Mouse (Mus musculus) ES-Bruce4 (cell line): ENCODE results near the gene BC051665. TPM values are rescaled to one million over a fixed set of nuclear protein-coding genes. Genes with fewer than 3 reads are reported as not detected.

Experiments used
- H3K27ac ChIP-seq: 2 replicates; pipeline ENCODE4 v1.5.1; 2012; ENCODE audit warnings: low read length, inconsistent platforms; ENCODE audit not compliant: insufficient read depth
- H3K27me3 ChIP-seq: 2 replicates; pipeline ENCODE4 v1.6.1; 2012; ENCODE audit warnings: mild to moderate bottlenecking, low read length, inconsistent platforms; ENCODE audit not compliant: control insufficient read depth, poor library complexity, insufficient read depth, severe bottlenecking
- H3K36me3 ChIP-seq: 2 replicates; pipeline ENCODE4 v1.6.1; 2012; ENCODE audit warnings: inconsistent platforms, mild to moderate bottlenecking, low read length, moderate library complexity; ENCODE audit not compliant: control insufficient read depth, poor library complexity, insufficient read depth, severe bottlenecking
- H3K4me1 ChIP-seq: one replicate; pipeline ENCODE4 v1.8.1; 2011; ENCODE audit warnings: low read length; ENCODE audit not compliant: control insufficient read depth, insufficient read depth
- H3K4me3 ChIP-seq: 2 replicates; pipeline ENCODE4 v1.5.1; 2011; ENCODE audit warnings: low read depth, mild to moderate bottlenecking, low read length
- H3K9ac ChIP-seq: 2 replicates; pipeline ENCODE4 v1.6.1; 2012; ENCODE audit warnings: low read depth, mild to moderate bottlenecking, inconsistent platforms; ENCODE audit not compliant: poor library complexity, severe bottlenecking
- H3K9me3 ChIP-seq: replicated peaks from 2 replicates; pipeline ENCODE4 v1.6.1; 2012; ENCODE audit warnings: mild to moderate bottlenecking, low read length, inconsistent platforms; ENCODE audit not compliant: control insufficient read depth, poor library complexity, insufficient read depth, severe bottlenecking
- CTCF ChIP-seq: IDR thresholded peaks from one replicate; pipeline ENCODE4 v1.8.1; 2011; ENCODE audit warnings: low read depth, low read length
- EP300 ChIP-seq: IDR thresholded peaks from 2 replicates; pipeline ENCODE4 v1.6.1; 2011; ENCODE audit warnings: low read depth, low read length; ENCODE audit not compliant: insufficient read depth
- POLR2A ChIP-seq: IDR thresholded peaks from one replicate; pipeline ENCODE4 v1.8.1; 2011; ENCODE audit warnings: low read length; ENCODE audit not compliant: insufficient read depth
- polyA plus RNA-seq: library from polyadenylated mRNA; stranded (reverse); fragments of >200 nt; gene quantifications from 2 replicates; pipeline ENCODE4 v1.2.4, GENCODE M21; 2011; ENCODE audit warnings: low read depth; ENCODE audit not compliant: missing spikeins, insufficient read depth, insufficient read length

BC051665 gene
- polyA plus RNA-seq, 1 experiment = not detected

GRCm38 (mm10) chr13:60809690-60810089 lies 23.5 kb upstream of the BC051665 start:
- no peak overlapping the region for H3K4me3 ChIP-seq
- no peaks in the 10 kb centered on the region for H3K36me3 ChIP-seq
- no peak for TF ChIP-seq CTCF
- H3K27ac ChIP-seq = no peak overlapping the region
- H3K4me1 ChIP-seq = no peaks in the 10 kb centered on the region
- H3K9ac ChIP-seq = no peak overlapping the region
- H3K27me3 ChIP-seq = no peaks in the 10 kb centered on the region
- H3K9me3 ChIP-seq = no peaks in the 10 kb centered on the region

- H3K4me3 ChIP-seq = no peak within 1 kb of the TSS
- no peak within 1 kb of the TSS for H3K27ac ChIP-seq
- TF ChIP-seq CTCF = no peak
- no peak for TF ChIP-seq EP300
- no peak for TF ChIP-seq POLR2A
- no peak within 1 kb of the TSS for H3K9ac ChIP-seq
- no peaks in the 10 kb centered on the region for H3K27me3 ChIP-seq
- no peaks in the 10 kb centered on the region for H3K9me3 ChIP-seq
- no peaks in the 10 kb centered on the region for H3K36me3 ChIP-seq
- no peaks in the 10 kb centered on the region for H3K4me1 ChIP-seq
Observed at GRCm38 (mm10) chr13:60802749-60803148, 16.6 kb upstream of the BC051665 start, which contains the start of gene Ctsll3. TSS of gene Ctsll3 (minus strand) at chr13:60802849.

GRCm38 (mm10) chr13:60789466-60789865 lies 3.3 kb upstream of the BC051665 start:
- H3K36me3 ChIP-seq = no peaks in the 10 kb centered on the region
- no peak overlapping the region for H3K27ac ChIP-seq
- no peaks in the 10 kb centered on the region for H3K4me1 ChIP-seq
- TF ChIP-seq POLR2A (no peak), EP300 (no peak), CTCF (no peak)
- no peaks in the 10 kb centered on the region for H3K27me3 ChIP-seq
- H3K9me3 ChIP-seq = no peaks in the 10 kb centered on the region
- no peak overlapping the region for H3K4me3 ChIP-seq
- H3K9ac ChIP-seq = no peak overlapping the region

- TF ChIP-seq EP300 (no peak), POLR2A (no peak), CTCF (no peak)
- no peak overlapping the region for H3K27ac ChIP-seq
- no peaks in the 10 kb centered on the region for H3K36me3 ChIP-seq
- no peak overlapping the region for H3K9ac ChIP-seq
- no peak overlapping the region for H3K4me3 ChIP-seq
- no peaks in the 10 kb centered on the region for H3K4me1 ChIP-seq
- H3K27me3 ChIP-seq = no peaks in the 10 kb centered on the region
- no peaks in the 10 kb centered on the region for H3K9me3 ChIP-seq
Observed at GRCm38 (mm10) chr13:60783301-60783700, 2.9 kb downstream of the BC051665 start.

GRCm38 (mm10) chr13:60780534-60780933 lies 5.6 kb downstream of the BC051665 start:
- TF ChIP-seq EP300 (no peak), POLR2A (no peak), CTCF (no peak)
- H3K4me3 ChIP-seq = no peak overlapping the region
- no peaks in the 10 kb centered on the region for H3K27me3 ChIP-seq
- no peaks in the 10 kb centered on the region for H3K4me1 ChIP-seq
- H3K9ac ChIP-seq = no peak overlapping the region
- H3K36me3 ChIP-seq = no peaks in the 10 kb centered on the region
- no peak overlapping the region for H3K27ac ChIP-seq
- no peaks in the 10 kb centered on the region for H3K9me3 ChIP-seq

GRCm38 (mm10) chr13:60761161-60761560 lies 25.0 kb downstream of the BC051665 start:
- TF ChIP-seq POLR2A (no peak), CTCF (no peak), EP300 (no peak)
- Histone ChIP-seq H3K36me3 (no peaks in the 10 kb centered on the region), H3K27me3 (no peaks in the 10 kb centered on the region), H3K9me3 (no peaks in the 10 kb centered on the region), H3K4me1 (no peaks in the 10 kb centered on the region), H3K27ac (no peak overlapping the region), H3K9ac (no peak overlapping the region), H3K4me3 (no peak overlapping the region)
